Mouse (Mus musculus): ENCODE data around the gene Cxcr3.

Cxcr3 gene

DNA sequence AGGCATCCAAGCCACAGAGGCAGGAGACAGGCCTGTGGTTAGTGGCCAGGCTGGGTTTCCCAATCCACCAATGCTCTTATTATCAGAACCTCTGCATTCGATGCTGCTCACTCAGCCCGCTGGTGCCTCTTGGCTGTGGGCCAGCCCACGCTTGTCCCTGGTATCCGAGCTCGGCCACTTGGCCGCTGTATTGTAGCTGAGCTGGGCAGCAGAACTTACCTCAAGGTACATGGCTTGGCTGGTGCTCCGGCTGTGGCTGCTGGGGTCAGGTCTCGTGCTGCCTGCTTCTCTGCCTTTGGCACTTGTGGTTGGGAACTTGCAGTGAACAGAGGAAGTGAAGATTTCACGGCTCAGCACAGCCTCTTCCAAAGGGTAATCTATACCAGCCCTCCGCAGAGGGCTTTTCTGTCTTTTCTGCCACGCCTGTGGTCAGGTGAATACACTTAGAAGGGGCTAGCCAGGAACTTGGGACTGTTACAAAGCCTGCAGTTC lies at the start of gene Cxcr3:
Gene Cxcr3, minus strand, starts transcription at position 442 of the 492 bp plus-strand sequence.
- no peak for DNase-seq (ENCODE audit: extremely low spot score, low read depth, low spot score)

- peak; percentile 12 for DNase-seq (ENCODE audit: extremely low spot score, low read depth, low spot score)
These were observed 38.0 kb upstream of the Cxcr3 start for GRCm38 (mm10) chrX:101772035-101772434.

GRCm38 (mm10) chrX:101770307-101770706 lies 36.2 kb upstream of the Cxcr3 start:
- no peak for DNase-seq (ENCODE audit: extremely low spot score, low read depth, low spot score)

DNA sequence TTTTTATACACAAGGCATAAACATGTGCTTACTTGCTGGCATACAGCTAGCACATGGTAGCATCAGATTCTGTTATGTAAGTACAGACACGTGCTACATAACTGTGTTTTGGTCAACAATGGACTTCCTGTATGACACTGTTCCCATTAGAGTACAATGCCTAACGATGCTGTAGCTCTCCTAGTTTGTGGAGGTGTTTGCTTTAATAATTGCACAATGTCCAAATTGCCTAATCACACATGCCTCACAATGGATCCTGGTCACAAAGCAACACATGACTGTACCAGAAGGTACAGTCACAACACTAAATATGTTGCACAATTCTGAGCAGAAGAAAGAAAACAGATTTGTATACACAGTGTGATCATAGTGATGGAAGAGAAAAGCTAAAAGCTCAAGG lies 35.4 kb upstream of the Cxcr3 start:
- no peak for DNase-seq (ENCODE audit: extremely low spot score, low read depth, low spot score)

GRCm38 (mm10) chrX:101767280-101767679 lies 33.2 kb upstream of the Cxcr3 start:
- no peak for DNase-seq (ENCODE audit: extremely low spot score, low read depth, low spot score)

DNA sequence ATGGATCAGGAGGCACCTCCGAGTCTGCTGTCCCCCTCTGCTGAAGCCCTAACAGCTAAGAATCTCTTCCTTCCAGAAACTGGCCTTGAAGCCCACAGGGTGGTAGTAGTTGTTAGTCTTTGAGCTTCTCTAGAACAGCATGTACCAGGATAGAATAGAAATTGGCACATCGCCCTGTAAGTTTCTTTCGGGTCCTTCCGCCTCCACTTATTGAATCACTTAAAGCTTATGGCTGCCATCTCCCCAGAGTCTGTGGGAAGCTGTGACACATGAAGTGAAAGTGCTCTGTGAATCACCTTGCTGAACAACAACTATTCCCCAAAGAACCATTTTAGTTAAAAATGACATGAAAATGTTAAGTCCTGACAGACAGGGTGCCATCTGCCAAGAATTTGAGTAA lies 31.0 kb upstream of the Cxcr3 start:
- DNase-seq (ENCODE audit: extremely low spot score, low read depth, low spot score), result no peak

DNA sequence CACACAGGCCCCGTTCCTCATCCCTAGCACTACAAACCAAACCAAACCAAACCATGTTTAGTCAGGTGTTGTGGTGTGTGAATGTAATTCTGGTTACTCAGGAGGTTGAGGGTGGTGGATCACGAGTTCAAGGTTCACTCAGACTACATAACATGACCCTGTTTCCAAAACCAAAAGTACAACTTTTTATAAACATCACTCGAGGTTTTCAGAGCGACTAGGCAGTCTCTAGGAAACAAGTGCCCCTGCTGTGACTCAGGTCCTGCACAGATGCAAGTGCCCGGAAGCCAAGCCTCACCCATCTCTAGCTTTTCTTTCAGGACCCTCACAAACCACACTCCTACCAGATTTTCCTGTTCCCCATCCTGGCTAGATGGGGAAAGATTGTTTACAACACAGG lies 30.6 kb upstream of the Cxcr3 start:
- DNase-seq (ENCODE audit: extremely low spot score, low read depth, low spot score), result no peak

DNA sequence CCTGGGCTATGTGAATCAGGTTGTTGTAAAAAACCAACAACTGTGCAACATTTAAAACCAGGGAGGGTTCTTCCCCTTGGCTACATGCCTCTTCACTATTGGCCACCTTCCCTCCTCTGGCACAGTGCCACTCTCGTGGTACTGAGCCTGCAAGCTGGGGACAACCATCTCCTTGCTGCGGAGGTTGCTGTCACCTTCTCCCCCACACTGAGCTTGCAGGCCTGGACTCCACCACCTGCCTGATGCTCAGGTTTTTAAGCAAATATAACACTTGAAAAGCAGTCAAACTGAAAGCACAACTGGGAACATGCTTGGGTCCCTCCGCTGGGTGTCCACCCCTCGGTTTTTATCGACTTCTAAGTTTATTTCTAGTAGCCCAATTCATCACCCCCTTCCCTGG lies 20.4 kb upstream of the Cxcr3 start:
- DNase-seq (ENCODE audit: extremely low spot score, low read depth, low spot score), result no peak

DNA sequence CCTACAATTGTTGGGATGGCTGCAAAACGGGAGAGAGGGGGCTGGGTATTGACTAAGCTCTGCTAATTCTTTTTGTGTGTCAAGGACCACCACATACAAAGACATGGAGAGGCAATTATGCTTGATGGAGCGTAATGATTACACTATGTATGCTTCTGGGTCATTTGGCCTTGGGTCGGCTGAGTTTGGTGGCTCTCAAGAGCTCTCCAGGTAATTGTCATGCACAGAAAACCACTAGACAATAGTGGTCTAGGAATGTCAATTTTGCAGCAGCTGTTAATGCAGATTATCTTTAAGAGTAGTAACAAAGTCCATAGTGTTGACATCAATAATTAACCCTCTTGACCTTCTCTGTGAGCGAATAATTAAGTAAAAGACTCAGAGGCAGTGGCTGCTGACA lies 16.1 kb upstream of the Cxcr3 start:
- DNase-seq (ENCODE audit: extremely low spot score, low read depth, low spot score), result no peak

GRCm38 (mm10) chrX:101741064-101741433 lies 7.0 kb upstream of the Cxcr3 start:
- DNase-seq (ENCODE audit: extremely low spot score, low read depth, low spot score), result no peak

- DNase-seq (ENCODE audit: extremely low spot score, low read depth, low spot score), result no peak
These were observed 6.4 kb upstream of the Cxcr3 start for GRCm38 (mm10) chrX:101740335-101741063.

DNA sequence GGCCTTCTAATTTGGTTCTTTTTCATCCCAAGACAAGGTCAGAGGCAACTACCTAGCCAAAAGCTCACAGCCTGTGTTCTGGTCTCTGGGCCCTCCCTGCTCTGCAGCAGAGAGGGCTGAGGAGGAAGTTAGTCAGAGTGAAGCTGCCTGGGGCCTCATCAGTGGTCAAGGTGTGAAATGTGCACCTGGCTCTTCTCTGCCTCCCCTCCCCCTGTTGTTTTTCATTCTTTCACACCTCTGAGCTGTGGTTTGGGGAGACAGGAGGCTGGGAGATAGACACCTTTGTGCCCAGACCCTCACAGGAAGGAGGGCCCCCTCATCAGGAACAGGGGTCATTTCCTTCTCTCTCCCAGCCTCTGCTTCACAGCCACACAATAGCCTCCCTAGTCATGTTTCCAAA lies 3.1 kb upstream of the Cxcr3 start:
- DNase-seq (ENCODE audit: extremely low spot score, low read depth, low spot score), result no peak

DNA sequence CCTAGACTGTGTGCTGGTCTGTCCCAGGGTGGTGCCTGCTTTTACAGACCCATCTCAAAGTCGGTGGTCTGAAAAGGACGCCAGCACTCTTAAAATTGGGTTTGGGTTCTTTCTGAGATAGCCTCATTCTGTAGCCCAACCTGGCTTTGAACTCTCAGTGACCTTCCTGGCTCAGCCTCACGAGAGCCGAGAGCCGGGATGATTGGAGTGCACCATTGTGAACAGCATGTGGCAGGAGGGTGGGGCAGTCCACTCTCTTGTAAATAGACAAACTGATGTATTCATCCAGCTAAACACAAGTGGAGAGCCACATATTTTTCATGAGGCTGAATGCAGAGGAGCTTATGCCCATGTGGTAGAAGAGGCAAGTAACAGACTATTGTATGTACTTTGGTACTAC lies 912 bp upstream of the Cxcr3 start:
- DNase-seq (ENCODE audit: extremely low spot score, low read depth, low spot score), result no peak

DNA sequence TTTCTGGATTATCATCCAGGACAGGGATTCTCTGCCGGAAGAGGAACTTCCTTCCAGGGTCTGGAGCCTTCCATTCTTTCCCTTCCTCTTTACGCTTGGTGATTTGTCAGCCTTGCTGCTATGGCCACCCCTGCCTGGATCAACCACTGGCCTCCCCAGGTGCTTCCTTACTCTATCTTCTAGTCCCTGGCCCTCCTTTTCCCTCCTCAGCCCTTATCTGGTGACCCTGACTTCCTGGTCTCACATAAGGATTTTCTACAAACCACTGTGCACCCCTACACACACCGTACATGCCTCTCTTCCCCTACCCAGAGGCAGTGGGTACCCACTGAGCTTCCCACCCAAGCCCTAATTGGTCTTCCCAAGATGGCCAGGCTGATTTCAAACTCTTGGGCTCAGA lies 781 bp downstream of the Cxcr3 start:
- no peak for DNase-seq (ENCODE audit: extremely low spot score, low read depth, low spot score)

- DNase-seq (ENCODE audit: extremely low spot score, low read depth, low spot score), result no peak
These were observed 1.4 kb downstream of the Cxcr3 start for GRCm38 (mm10) chrX:101732644-101733043.

- no peak for DNase-seq (ENCODE audit: extremely low spot score, low read depth, low spot score)
These were observed 4.1 kb downstream of the Cxcr3 start for GRCm38 (mm10) chrX:101730010-101730409.

DNA sequence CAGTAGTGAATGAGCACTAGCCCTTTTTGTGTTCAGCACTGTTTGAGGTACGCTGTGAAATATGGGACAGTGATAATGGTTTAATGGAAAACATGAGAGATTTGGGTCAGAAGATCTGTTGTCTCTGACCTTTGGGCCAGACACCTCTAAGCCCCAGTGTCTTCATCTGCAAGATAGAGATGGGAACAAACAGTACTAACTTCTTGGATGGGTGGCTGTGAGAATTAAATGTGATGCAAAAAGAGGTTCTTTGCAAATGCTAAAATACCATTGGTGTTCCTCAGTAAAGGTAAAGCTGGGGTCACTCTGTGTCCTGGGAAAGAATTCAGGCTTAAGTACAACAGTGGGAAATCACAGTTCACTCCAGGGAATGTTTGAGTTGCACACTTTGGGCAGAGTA lies 13.7 kb downstream of the Cxcr3 start:
- DNase-seq (ENCODE audit: extremely low spot score, low read depth, low spot score), result no peak

DNA sequence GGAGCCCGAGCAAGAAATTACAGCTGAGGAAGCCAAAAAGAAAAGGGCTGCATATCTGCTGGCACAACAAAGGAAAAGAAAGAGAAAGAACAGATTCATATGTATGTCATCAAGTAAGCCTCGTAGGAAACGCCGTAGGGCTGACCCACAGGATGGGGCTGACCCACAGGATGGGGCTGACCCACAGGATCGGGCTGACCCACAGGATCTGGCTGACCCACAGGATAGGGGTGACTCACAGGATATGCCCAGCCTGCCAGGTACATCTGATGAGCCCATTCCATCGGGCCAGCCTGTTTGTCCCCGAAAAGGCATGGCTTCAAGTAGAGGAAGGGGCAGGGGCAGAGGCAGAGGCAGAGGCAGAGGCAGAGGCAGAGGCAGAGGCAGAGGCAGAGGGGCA lies 29.0 kb downstream of the Cxcr3 start:
- no peak for DNase-seq (ENCODE audit: extremely low spot score, low read depth, low spot score)

GRCm38 (mm10) chrX:101698232-101698631 lies 35.8 kb downstream of the Cxcr3 start:
- DNase-seq (ENCODE audit: extremely low spot score, low read depth, low spot score), result no peak

- no peak for DNase-seq (ENCODE audit: extremely low spot score, low read depth, low spot score)
These were observed 36.5 kb downstream of the Cxcr3 start for GRCm38 (mm10) chrX:101697537-101697936.

- DNase-seq (ENCODE audit: extremely low spot score, low read depth, low spot score), result no peak
These were observed 38.4 kb downstream of the Cxcr3 start for GRCm38 (mm10) chrX:101695686-101696085.

Data from hindlimb bud, embryonic 11.5 days (tissue).